Mouse (Mus musculus): ENCODE measurements around the gene Pramel3.
"Not testable (repeated sequence)": the region's sequence is repeated elsewhere in the genome, so short reads cannot be mapped to it uniquely, and the experiment has no call there.

The Pramel3 gene

DNA sequence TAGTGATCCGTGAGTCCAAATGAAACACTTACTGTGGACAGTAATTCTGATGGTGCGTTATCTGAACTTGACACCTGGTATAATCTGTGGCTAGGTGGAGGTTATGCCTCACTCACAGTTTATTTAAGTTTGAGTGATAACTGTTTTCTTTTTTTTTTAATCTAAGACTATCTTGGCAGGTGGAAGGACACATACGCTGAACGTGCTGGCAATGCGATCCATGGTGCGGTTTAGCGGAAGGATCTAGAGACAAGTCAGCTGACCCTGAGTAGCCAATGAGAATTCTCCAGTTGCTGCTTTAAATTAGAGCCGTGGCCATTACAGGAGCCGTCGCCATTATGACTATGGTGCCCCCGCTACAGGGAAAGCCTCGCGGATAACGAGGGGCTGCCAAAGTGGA lies at the start of gene Pramel3:
Gene Pramel3 (plus strand): TSS at position 301 of the 400 bp plus-strand sequence.
- DNase-seq (ENCODE audit: low spot score in 2 of 2) = not testable (repeated sequence)

DNA sequence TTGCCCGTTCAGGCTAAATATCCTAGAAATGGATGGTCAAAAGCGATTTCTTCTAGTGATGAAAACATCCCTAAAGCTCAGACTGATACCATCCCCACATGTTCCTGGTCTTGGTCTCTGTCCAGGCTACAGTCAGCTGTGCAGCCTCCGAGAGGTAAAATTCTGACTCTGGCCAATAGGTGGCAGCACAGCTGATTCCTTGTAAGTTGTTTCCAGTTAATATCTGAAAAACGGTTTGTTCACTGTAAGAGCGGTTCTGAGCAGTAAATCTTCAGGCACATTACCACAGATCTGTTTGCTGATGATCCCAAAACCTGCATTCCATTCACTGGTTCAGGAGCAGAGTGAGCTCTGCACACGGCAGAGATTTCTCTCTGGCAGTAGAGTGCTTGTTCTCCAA lies 58.6 kb downstream of the Pramel3 start:
- DNase-seq (ENCODE audit: low spot score in 2 of 2) = not testable (repeated sequence)

DNA sequence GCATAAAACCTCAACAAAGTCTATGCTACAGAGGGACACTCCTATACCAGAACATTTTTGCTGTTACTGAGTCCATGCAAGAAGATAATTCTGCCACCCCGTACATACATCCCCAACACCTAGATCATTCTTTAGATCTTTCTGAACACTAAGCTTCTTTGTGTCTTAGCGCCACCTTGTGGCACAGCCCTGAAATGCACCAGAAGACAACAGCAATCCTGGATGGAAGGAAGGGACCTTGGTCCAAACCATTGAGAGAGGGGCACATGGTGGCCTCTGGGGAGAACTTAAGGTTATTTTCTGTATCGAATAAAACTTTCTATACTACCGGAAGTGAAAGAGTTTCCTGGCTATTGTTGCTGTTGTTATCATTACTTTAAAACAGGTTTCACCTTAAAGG lies 59.8 kb downstream of the Pramel3 start:
- not testable (repeated sequence) for DNase-seq (ENCODE audit: low spot score in 2 of 2)

Data from urinary bladder, postnatal 36 days (tissue).